Comparison of ENCODE assay signal across 20 mouse cellular contexts in the genomic region with DNA sequence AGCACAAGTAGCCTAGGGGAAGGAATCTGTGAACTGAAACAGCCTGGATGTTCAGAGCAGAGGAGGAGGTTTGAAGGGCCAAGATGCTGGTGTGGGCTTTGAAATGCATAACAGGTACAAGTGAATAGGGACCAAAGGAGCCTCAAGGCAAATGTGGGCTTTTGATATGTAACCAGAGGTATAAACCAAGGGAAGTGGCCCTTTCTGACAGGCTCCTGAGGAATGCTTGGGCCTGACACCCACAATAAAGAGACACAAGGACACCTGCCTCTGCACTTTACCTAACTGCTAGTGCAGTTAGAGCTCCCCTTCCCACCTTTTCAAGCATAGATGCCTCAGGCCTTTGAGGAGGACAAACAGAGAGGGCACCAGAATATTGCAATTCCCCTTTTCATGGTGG. TPM values are rescaled to one million over a fixed set of nuclear protein-coding genes. Genes with fewer than 3 reads are reported as not detected.
A peak's percentile ranks its signal among the peaks of the same experiment; 100 is the strongest.
DNase-seq lines count a peak whose midpoint lies in the region; ATAC-seq and TF ChIP-seq lines count a peak whose summit lies in the region.
"Had no signal": no experiment of that assay in that cellular context is flagged by ENCODE, and none has a peak within 500 bp of the region (broad histone marks: within the 10 kb centered on the region; RNA-seq: fewer than 3 reads in every experiment).

No protein-coding gene starts in this region.

- H3K36me3 ChIP-seq in midbrain, embryonic 14.5 days (ENCODE audit: control insufficient read depth, insufficient read depth, low read length), result no peaks in the 10 kb centered on the region
- H3K36me3 ChIP-seq in midbrain, embryonic 15.5 days (replicated peaks), result no peaks in the 10 kb centered on the region
- no peaks in the 10 kb centered on the region for H3K36me3 ChIP-seq in kidney, embryonic 15.5 days
- H3K36me3 ChIP-seq: embryonic facial prominence, embryonic 15.5 days; hindbrain, embryonic 10.5 days had no signal

- no peaks in the 10 kb centered on the region for H3K27me3 ChIP-seq in midbrain, embryonic 14.5 days (ENCODE audit: control insufficient read depth, insufficient read depth, low read length)
- no peaks in the 10 kb centered on the region for H3K27me3 ChIP-seq in midbrain, embryonic 15.5 days (replicated peaks)
- H3K27me3 ChIP-seq in kidney, embryonic 15.5 days, result no peaks in the 10 kb centered on the region
- H3K27me3 ChIP-seq: embryonic facial prominence, embryonic 15.5 days had no signal

- H3K27ac ChIP-seq in midbrain, embryonic 14.5 days (replicated peaks; ENCODE audit: low read depth, low read length), result no peak overlapping the region
- H3K27ac ChIP-seq in midbrain, embryonic 15.5 days, result no peak overlapping the region
- no peak overlapping the region for H3K27ac ChIP-seq in kidney, embryonic 15.5 days
- no peak overlapping the region for H3K27ac ChIP-seq in layer of hippocampus, adult 2 months
- H3K27ac ChIP-seq: embryonic facial prominence, embryonic 15.5 days; heart, adult 2 months; hindbrain, embryonic 10.5 days; hindbrain, embryonic 14.5 days had no signal

- H3K4me3 ChIP-seq in midbrain, embryonic 14.5 days (replicated peaks; ENCODE audit: low read depth, low read length), result no peak overlapping the region
- no peak overlapping the region for H3K4me3 ChIP-seq in midbrain, embryonic 15.5 days
- H3K4me3 ChIP-seq in kidney, embryonic 15.5 days (replicated peaks), result no peak overlapping the region
- H3K4me3 ChIP-seq in layer of hippocampus, adult 2 months, result no peak overlapping the region
- H3K4me3 ChIP-seq: embryonic facial prominence, embryonic 15.5 days; erythroblast, embryonic 14.5 days; heart, adult 2 months; heart, embryonic 12.5 days; hindbrain, embryonic 10.5 days had no signal

- H3K9me3 ChIP-seq in midbrain, embryonic 14.5 days (ENCODE audit: control insufficient read depth, low read length), result no peaks in the 10 kb centered on the region
- H3K9me3 ChIP-seq in midbrain, embryonic 15.5 days, result no peaks in the 10 kb centered on the region
- H3K9me3 ChIP-seq in kidney, embryonic 15.5 days (replicated peaks), result no peaks in the 10 kb centered on the region
- H3K9me3 ChIP-seq: embryonic facial prominence, embryonic 15.5 days; G1E; heart, embryonic 12.5 days; hindbrain, embryonic 10.5 days had no signal

- DNase-seq in midbrain, embryonic 14.5 days, result peak; percentile 6
- peak; percentile 89 for DNase-seq in ES-CJ7 (ENCODE audit: low read depth, low spot score)
- peak; percentile 94 for DNase-seq in ZHBTc4 (ENCODE audit: low read depth, low spot score)
- DNase-seq in cerebellum, postnatal 10 days, result no peak
- DNase-seq in layer of hippocampus, adult 2 months (ENCODE audit: low spot score in 2 of 2), result no peak
- DNase-seq: adrenal gland, postnatal 25 days; cerebellum, adult 2 months; cerebellum, postnatal 14 days; embryo, embryonic 11 days; gastrocnemius, postnatal 10 days; heart, adult 2 months had no signal

- no peak for TF ChIP-seq CTCF in layer of hippocampus, adult 2 months (conservative IDR thresholded peaks at IDR 0.05)

- ATAC-seq in midbrain, embryonic 14.5 days (ENCODE audit: low FRiP score, low TSS enrichment), result no peak
- no peak for ATAC-seq in midbrain, embryonic 15.5 days (replicated peaks)
- no peak for ATAC-seq in kidney, embryonic 15.5 days (replicated peaks; ENCODE audit: low FRiP score)
- ATAC-seq: forebrain, embryonic 16.5 days had no signal

- no peak overlapping the region for H3K4me2 ChIP-seq in midbrain, embryonic 14.5 days (ENCODE audit: low read length)
- no peak overlapping the region for H3K4me2 ChIP-seq in midbrain, embryonic 15.5 days
- H3K4me2 ChIP-seq in kidney, embryonic 15.5 days, result no peak overlapping the region
- H3K4me2 ChIP-seq: embryonic facial prominence, embryonic 15.5 days; heart, embryonic 12.5 days; hindbrain, embryonic 14.5 days had no signal

- no peaks in the 10 kb centered on the region for H3K4me1 ChIP-seq in midbrain, embryonic 14.5 days (ENCODE audit: control insufficient read depth, insufficient read depth, low read length)
- H3K4me1 ChIP-seq in midbrain, embryonic 15.5 days, result no peaks in the 10 kb centered on the region
- H3K4me1 ChIP-seq in kidney, embryonic 15.5 days, result 0 out of 2 replicates have a peak, but pooled peaks cover 3% of the 10 kb centered on the region
- H3K4me1 ChIP-seq: embryonic facial prominence, embryonic 15.5 days; hindbrain, embryonic 10.5 days had no signal

- no peak overlapping the region for H3K9ac ChIP-seq in midbrain, embryonic 14.5 days (replicated peaks; ENCODE audit: low read length)
- H3K9ac ChIP-seq in midbrain, embryonic 15.5 days, result no peak overlapping the region
- no peak overlapping the region for H3K9ac ChIP-seq in kidney, embryonic 15.5 days
- H3K9ac ChIP-seq: embryonic facial prominence, embryonic 15.5 days; heart, embryonic 12.5 days; hindbrain, embryonic 14.5 days had no signal

RNA-seq across cellular contexts. Expression of a gene that starts 54.8 kb away (rescaled TPM):
- polyA plus RNA-seq in midbrain, embryonic 14.5 days (2014; fragmentation: Nextera tagmentation; extraction: Ambion mirVana), result 13.9 and 20.1 TPM in 2 replicates
- 30.5 and 34.9 TPM in 2 replicates for polyA plus RNA-seq in midbrain, embryonic 15.5 days (2015; fragmentation: Nextera tagmentation; extraction: Ambion mirVana)
- polyA plus RNA-seq in kidney, embryonic 15.5 days (2015; fragmentation: Nextera tagmentation; extraction: Ambion mirVana), result 68.1 and 68.2 TPM in 2 replicates
- 10 to 100 TPM; 12.3 to 14.2 TPM for total RNA-seq in layer of hippocampus, adult 2 months (2021)
- polyA plus RNA-seq: erythroblast, embryonic 14.5 days; G1E had no signal

Comparison
In these comparisons a context has a peak if more than half of its experiments do, and no peak if none do; other contexts are left out.
1. DNase-seq: peak in midbrain, embryonic 14.5 days (single experiment), ES-CJ7 (single experiment) and ZHBTc4 (single experiment); none in cerebellum, postnatal 10 days (0 of 2) and layer of hippocampus, adult 2 months (0 of 2).